Mouse (Mus musculus): ENCODE results near the gene Ifi213.
"Not testable (repeated sequence)": the region's sequence is repeated elsewhere in the genome, so short reads cannot be mapped to it uniquely, and the experiment has no call there.

Gene Ifi213

GRCm38 (mm10) chr1:173598838-173599494 lies at the start of gene Ifi213:
Gene Ifi213 (minus strand): TSS chr1:173599274.
- in situ Hi-C loops (cut with MboI; ENCODE audit: low sequenced_read_pairs): not testable (repeated sequence)

GRCm38 (mm10) chr1:173645393-173645792 lies 46.3 kb upstream of the Ifi213 start:
- in situ Hi-C loops (cut with MboI; ENCODE audit: low sequenced_read_pairs): no loop called here

GRCm38 (mm10) chr1:173633969-173634645 lies 35.0 kb upstream of the Ifi213 start:
- in situ Hi-C loops (cut with MboI; ENCODE audit: low sequenced_read_pairs): no loop called here

- in situ Hi-C loops (cut with MboI; ENCODE audit: low sequenced_read_pairs): not testable (repeated sequence)
Observed at GRCm38 (mm10) chr1:173630622-173631021, 31.5 kb upstream of the Ifi213 start, which contains the start of gene Ifi209. Gene Ifi209 (plus strand): TSS chr1:173630917.

- in situ Hi-C loops (cut with MboI; ENCODE audit: low sequenced_read_pairs): no loop called here
Observed at GRCm38 (mm10) chr1:173626686-173627085, 27.6 kb upstream of the Ifi213 start.

- in situ Hi-C loops (cut with MboI; ENCODE audit: low sequenced_read_pairs): no loop called here
Observed at GRCm38 (mm10) chr1:173624052-173624451, 25.0 kb upstream of the Ifi213 start.

- in situ Hi-C loops (cut with MboI; ENCODE audit: low sequenced_read_pairs): not testable (repeated sequence)
Observed at GRCm38 (mm10) chr1:173622216-173622615, 23.1 kb upstream of the Ifi213 start.

GRCm38 (mm10) chr1:173610291-173610690 lies 11.2 kb upstream of the Ifi213 start:
- in situ Hi-C loops (cut with MboI; ENCODE audit: low sequenced_read_pairs): not testable (repeated sequence)

- in situ Hi-C loops (cut with MboI; ENCODE audit: low sequenced_read_pairs): not testable (repeated sequence)
Observed at GRCm38 (mm10) chr1:173589698-173590097, 9.4 kb downstream of the Ifi213 start.

- in situ Hi-C loops (cut with MboI; ENCODE audit: low sequenced_read_pairs): no loop called here
Observed at GRCm38 (mm10) chr1:173579921-173580585, 19.0 kb downstream of the Ifi213 start.

- in situ Hi-C loops (cut with MboI; ENCODE audit: low sequenced_read_pairs): no loop called here
Observed at GRCm38 (mm10) chr1:173579079-173579478, 20.0 kb downstream of the Ifi213 start.

GRCm38 (mm10) chr1:173550491-173551050 lies 48.5 kb downstream of the Ifi213 start:
- in situ Hi-C loops (cut with MboI; ENCODE audit: low sequenced_read_pairs): not testable (repeated sequence)

- in situ Hi-C loops (cut with MboI; ENCODE audit: low sequenced_read_pairs): not testable (repeated sequence)
Observed at GRCm38 (mm10) chr1:173548798-173549197, 50.3 kb downstream of the Ifi213 start.

GRCm38 (mm10) chr1:173535791-173536190 lies 63.3 kb downstream of the Ifi213 start, which contains the start of gene Ifi214:
Gene Ifi214 (minus strand): TSS chr1:173535957.
- in situ Hi-C loops (cut with MboI; ENCODE audit: low sequenced_read_pairs): not testable (repeated sequence)

- in situ Hi-C loops (cut with MboI; ENCODE audit: low sequenced_read_pairs): no loop called here
Observed at GRCm38 (mm10) chr1:173521452-173521851, 77.6 kb downstream of the Ifi213 start.
